9 mouse cellular contexts compared by ENCODE assay signal in the genomic region with DNA sequence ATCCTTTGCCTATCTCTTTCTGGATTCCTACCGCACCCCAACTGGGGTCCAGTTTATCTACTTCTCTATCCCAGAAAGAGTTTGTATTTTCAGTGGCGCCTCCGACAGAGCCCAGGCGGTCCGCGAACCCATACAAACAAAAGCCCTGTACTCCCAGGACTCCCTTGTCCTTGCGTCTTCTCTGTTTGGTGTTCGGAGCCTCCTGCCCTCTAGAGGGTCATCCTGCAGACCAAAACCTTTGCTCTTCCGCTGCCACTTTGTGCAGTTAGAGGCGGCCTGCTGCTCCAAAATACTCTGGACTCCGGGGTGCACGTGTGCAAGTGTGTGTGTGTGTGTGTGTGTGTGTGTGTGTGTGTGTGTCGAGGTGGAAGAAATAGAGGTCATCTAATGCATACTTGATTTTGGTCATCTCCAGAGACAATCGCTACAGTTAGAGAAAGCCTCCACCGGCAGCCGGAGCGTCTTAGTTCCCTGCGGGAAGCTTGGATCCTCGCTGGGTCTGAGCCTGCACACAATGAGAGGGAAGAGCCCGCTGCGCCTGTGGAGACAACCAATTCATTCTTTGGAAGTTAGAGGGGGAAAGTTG. TPM values are rescaled to one million over a fixed set of nuclear protein-coding genes. Genes with fewer than 3 reads are reported as not detected.
DNase-seq lines count a peak whose midpoint lies in the region; ATAC-seq and TF ChIP-seq lines count a peak whose summit lies in the region.
"Had no signal": no experiment of that assay in that cellular context is flagged by ENCODE, and none has a peak within 500 bp of the region (broad histone marks: within the 10 kb centered on the region; RNA-seq: fewer than 3 reads in every experiment).

No protein-coding gene starts in this region.

- no peaks in the 10 kb centered on the region for H3K36me3 ChIP-seq in spleen, adult 2 months (ENCODE audit: control insufficient read depth, insufficient read depth, low read length)
- no peaks in the 10 kb centered on the region for H3K36me3 ChIP-seq in heart, postnatal 0 days (replicated peaks; ENCODE audit: control insufficient read depth, insufficient read depth, low read length)
- H3K36me3 ChIP-seq in midbrain, embryonic 15.5 days (replicated peaks): no peaks in the 10 kb centered on the region

- DNase-seq in spleen, adult 2 months (ENCODE audit: low read depth in 1 of 2, low spot score in 2 of 2): no peak
- no peak for DNase-seq in spleen, postnatal 10 days (ENCODE audit: low spot score in 2 of 2)
- DNase-seq in heart, postnatal 0 days (ENCODE audit: low spot score): peak; percentile 30
- DNase-seq in kidney, postnatal 36 days: peak; percentile 26 to 57
- DNase-seq in spleen, postnatal 4 days (ENCODE audit: low spot score in 2 of 2): no peak

- H3K4me2 ChIP-seq in heart, postnatal 0 days (ENCODE audit: low read depth, low read length): peak overlapping the region; percentile 78
- H3K4me2 ChIP-seq in midbrain, embryonic 15.5 days: peak overlapping the region; percentile 98

- 0 out of 2 replicates have a peak overlapping the region, but pooled peaks have one; percentile 57 for H3K27ac ChIP-seq in spleen, adult 2 months (ENCODE audit: insufficient read depth, low read length)
- no peak overlapping the region for H3K27ac ChIP-seq in cortical plate, adult 2 months (ENCODE audit: insufficient read depth, low read length)
- H3K27ac ChIP-seq in heart, postnatal 0 days (ENCODE audit: low read depth): peak overlapping the region; percentile 90
- no peak overlapping the region for H3K27ac ChIP-seq in midbrain, embryonic 15.5 days

- TF ChIP-seq CTCF in spleen, adult 2 months (IDR thresholded peaks at IDR 0.05; ENCODE audit: extremely low read depth, insufficient read depth, insufficient read length, insufficient replicate concordance): no peak
- no peak for TF ChIP-seq CTCF in cortical plate, adult 2 months (IDR thresholded peaks at IDR 0.05; ENCODE audit: extremely low read depth, insufficient read depth, low read length)
- TF ChIP-seq CTCF in heart, postnatal 0 days (IDR thresholded peaks at IDR 0.05; ENCODE audit: low read depth): no peak

- TF ChIP-seq EP300 in heart, postnatal 0 days (IDR thresholded peaks at IDR 0.05; ENCODE audit: low read depth): no peak

- no peak for ATAC-seq in heart, postnatal 0 days (ENCODE audit: insufficient read depth, low read depth)
- ATAC-seq in midbrain, embryonic 15.5 days (replicated peaks): no peak
- no peak for ATAC-seq in megakaryocyte-erythroid progenitor cell, adult 5-6 weeks (replicated peaks; ENCODE audit: low FRiP score, low TSS enrichment, poor library complexity, severe bottlenecking)

- H3K4me3 ChIP-seq in spleen, adult 2 months (ENCODE audit: extremely low read depth, insufficient read depth, insufficient read length): peak overlapping the region; percentile 56
- peak overlapping the region; percentile 62 for H3K4me3 ChIP-seq in cortical plate, adult 2 months (ENCODE audit: insufficient read depth, low read length)
- H3K4me3 ChIP-seq in heart, postnatal 0 days (ENCODE audit: low read depth, low read length): peak overlapping the region; percentile 81
- peak overlapping the region; percentile 63 for H3K4me3 ChIP-seq in midbrain, embryonic 15.5 days

- 28% methylated on average over 21 of the region's 21 CpGs for WGBS in spleen, adult 2 months
- WGBS in heart, postnatal 0 days: 2% methylated on average over 21 of the region's 21 CpGs
- under 1% methylated on average over 21 of the region's 21 CpGs for WGBS in midbrain, embryonic 15.5 days

- H3K27me3 ChIP-seq in spleen, adult 2 months (ENCODE audit: control insufficient read depth, insufficient read depth, low read length): peaks cover 9% of the 10 kb centered on the region
- no peaks in the 10 kb centered on the region for H3K27me3 ChIP-seq in heart, postnatal 0 days (ENCODE audit: control insufficient read depth, insufficient read depth, low read length)
- peaks cover 21% of the 10 kb centered on the region; the same call in 1 of the 2 replicates for H3K27me3 ChIP-seq in midbrain, embryonic 15.5 days (replicated peaks)

- H3K9me3 ChIP-seq in heart, postnatal 0 days (replicated peaks; ENCODE audit: control insufficient read depth, low read length): no peaks in the 10 kb centered on the region
- H3K9me3 ChIP-seq in midbrain, embryonic 15.5 days: no peaks in the 10 kb centered on the region

- no peak for TF ChIP-seq POLR2A in spleen, adult 2 months (IDR thresholded peaks at IDR 0.05; ENCODE audit: low read depth, low read length)
- no peak for TF ChIP-seq POLR2A in cortical plate, adult 2 months (IDR thresholded peaks at IDR 0.05; ENCODE audit: extremely low read depth, insufficient read depth, low read length)

- H3K4me1 ChIP-seq in spleen, adult 2 months (ENCODE audit: control insufficient read depth, insufficient read depth, insufficient read length): peaks cover 4% of the 10 kb centered on the region; the same call in 1 of the 2 replicates
- H3K4me1 ChIP-seq in cortical plate, adult 2 months (ENCODE audit: control insufficient read depth, insufficient read depth, low read length): no peaks in the 10 kb centered on the region
- H3K4me1 ChIP-seq in heart, postnatal 0 days (ENCODE audit: control insufficient read depth, insufficient read depth): peaks cover 23% of the 10 kb centered on the region
- H3K4me1 ChIP-seq in midbrain, embryonic 15.5 days: peaks cover 16% of the 10 kb centered on the region

- H3K9ac ChIP-seq in heart, postnatal 0 days (replicated peaks; ENCODE audit: low read depth, low read length): peak overlapping the region; percentile 79
- peak overlapping the region; percentile 52; the same call in 1 of the 2 replicates for H3K9ac ChIP-seq in midbrain, embryonic 15.5 days

RNA-seq across cellular contexts. Expression of a gene that starts 1.1 kb away (rescaled TPM):
- 0.61 and 0.64 TPM in 2 replicates for polyA plus RNA-seq in spleen, adult 2 months (2012; rRNA removed)
- 0.42 and 0.61 TPM in 2 replicates for polyA plus RNA-seq in cortical plate, adult 2 months (2012; rRNA removed)
- 17.5 and 31.3 TPM in 2 replicates for total RNA-seq in heart, postnatal 0 days (2014; rRNA removed; ENCODE audit: low replicate concordance)
- 8.6 and 10.3 TPM in 2 replicates for polyA plus RNA-seq in heart, postnatal 0 days (2015; fragmentation: Nextera tagmentation; extraction: Ambion mirVana)
- 1.1 and 1.6 TPM in 2 replicates for polyA plus RNA-seq in midbrain, embryonic 15.5 days (2015; fragmentation: Nextera tagmentation; extraction: Ambion mirVana)
- total RNA-seq in megakaryocyte-erythroid progenitor cell, adult 5-6 weeks (2014; fragmentation: Nextera tagmentation): not detected in 2 replicates
- not detected in 2 replicates for total RNA-seq in megakaryocyte-erythroid progenitor cell, adult 5-6 weeks (2017)
- total RNA-seq: neutrophil, adult 5-6 weeks had no signal

Comparison
In these comparisons a context has a peak if more than half of its experiments do, and no peak if none do; other contexts are left out.
1. DNase-seq: peak in heart, postnatal 0 days (single experiment) and kidney, postnatal 36 days (2 of 2); none in spleen, adult 2 months (0 of 2), spleen, postnatal 10 days (0 of 2) and spleen, postnatal 4 days (0 of 2).
2. H3K27ac ChIP-seq: peak in spleen, adult 2 months (single experiment) and heart, postnatal 0 days (single experiment); none in cortical plate, adult 2 months (single experiment) and midbrain, embryonic 15.5 days (single experiment).
3. Peak in every context shown above with its lines, with median percentiles within 50 percentile points of each other: H3K4me3 ChIP-seq.